Mouse (Mus musculus): Measurements from ENCODE around the gene Gm3045. TPM values are rescaled to one million over a fixed set of nuclear protein-coding genes. Genes with fewer than 3 reads are reported as not detected.

Gene Gm3045
- polyA plus RNA-seq (2021; fragmentation: Nextera tagmentation): not detected in 2 replicates
- long read RNA-seq, experiment 1: 0 reads
- long read RNA-seq, experiment 2: 0 reads

DNA sequence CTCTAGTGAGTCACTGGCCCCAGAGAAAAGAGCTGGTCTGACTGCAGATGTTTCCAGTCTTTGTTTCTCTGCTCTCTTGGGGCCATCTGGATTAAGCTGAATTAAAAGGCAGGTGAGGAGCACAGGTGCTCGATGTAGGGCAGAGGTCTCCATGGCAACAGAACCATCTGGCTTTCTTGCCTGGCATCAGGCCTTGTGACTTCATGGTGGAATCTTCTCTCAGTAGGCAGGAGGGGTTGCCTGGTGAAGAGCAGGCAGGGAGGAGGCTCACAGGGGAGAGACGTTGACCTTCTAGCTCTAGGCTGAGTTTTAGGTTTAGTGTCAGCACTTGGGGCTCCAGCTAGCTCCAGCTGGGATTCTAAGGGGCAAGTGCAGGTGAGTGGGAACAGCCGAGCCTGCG lies at the start of gene Gm3045:
Gm3045 (plus strand) TSS at position 230 of the 400 bp plus-strand sequence.

DNA sequence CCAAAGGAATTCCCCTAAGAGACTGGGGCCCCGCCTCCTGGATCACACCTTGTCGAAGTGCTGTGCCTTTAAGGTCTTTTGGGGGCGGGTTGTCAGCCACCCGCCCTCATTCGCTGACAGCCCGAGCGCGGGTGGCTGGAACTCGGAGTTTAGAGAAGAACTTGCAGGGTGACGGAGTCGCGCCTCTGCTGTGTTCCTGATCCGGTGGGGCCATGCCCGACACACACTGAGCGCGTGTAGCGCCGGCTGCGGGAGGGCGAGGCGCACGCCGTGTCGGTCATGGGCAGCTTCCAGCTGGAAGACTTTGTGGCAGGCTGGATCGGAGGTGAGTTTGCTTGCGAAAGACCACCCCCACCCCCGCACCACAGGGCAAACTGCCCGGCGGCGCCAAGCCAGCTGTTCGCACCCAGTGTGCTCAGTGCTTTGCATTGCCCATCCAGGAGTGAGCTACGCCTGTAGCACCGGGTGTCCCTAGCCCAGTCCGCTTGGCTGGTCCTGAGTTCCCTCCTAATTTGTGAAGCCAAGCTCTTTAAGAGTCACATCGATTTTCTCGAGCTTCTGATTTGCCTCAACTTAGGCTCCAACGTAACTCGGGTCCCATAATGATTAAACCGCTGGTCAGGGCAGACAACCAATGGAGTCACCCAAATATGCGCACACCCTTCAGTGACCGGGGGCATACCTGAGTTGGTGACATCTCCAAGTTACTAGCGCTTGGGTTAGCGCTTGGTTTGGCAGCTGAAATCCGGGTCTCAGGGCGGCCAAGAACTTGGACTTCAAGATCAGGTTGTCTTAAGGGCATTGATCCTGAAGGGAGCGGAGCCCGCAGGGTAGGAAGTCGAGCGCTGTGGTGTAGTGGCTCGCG lies 12.0 kb downstream of the Gm3045 start, which contains the start of gene Slc25a48:
Slc25a48 (plus strand) TSS at position 145 of the 865 bp plus-strand sequence.

DNA sequence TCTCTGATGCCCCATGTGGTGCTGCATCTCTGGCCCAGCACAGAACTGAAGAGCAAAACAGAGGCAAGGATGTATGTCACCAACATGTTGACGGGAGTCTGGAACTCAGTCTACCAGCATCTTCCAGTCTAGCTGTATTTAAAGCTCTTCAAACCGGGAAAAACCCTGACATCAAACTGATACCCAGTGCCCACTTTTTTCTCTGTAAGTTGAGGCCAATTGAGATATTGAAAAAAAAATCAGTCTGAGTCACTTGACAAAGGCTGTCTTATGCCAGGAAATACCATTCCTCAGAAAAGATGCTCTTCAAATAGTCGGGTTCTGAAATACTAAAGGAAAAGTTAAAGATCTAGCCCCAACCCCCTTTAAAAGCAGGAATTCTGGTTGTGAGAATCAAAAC lies 55.8 kb downstream of the Gm3045 start, which contains the start of gene Il9:
Il9 (minus strand) TSS at position 101 of the 400 bp plus-strand sequence.

Other genes starting within 250 kb of the Gm3045 start
- 0.99 and 1.1 TPM in 2 replicates for gene Tifab, start 247.7 kb upstream of the Gm3045 start, polyA plus RNA-seq (2021; fragmentation: Nextera tagmentation)
- gene Neurog1, start 174.4 kb upstream of the Gm3045 start, polyA plus RNA-seq (2021; fragmentation: Nextera tagmentation): 0.14 and 0.26 TPM in 2 replicates
- 39.9 and 43.9 TPM in 2 replicates for gene Cxcl14, start 130.0 kb upstream of the Gm3045 start, polyA plus RNA-seq (2021; fragmentation: Nextera tagmentation)
- gene Slc25a48, start 11.8 kb downstream of the Gm3045 start, polyA plus RNA-seq (2021; fragmentation: Nextera tagmentation): 0.05 and 0.11 TPM in 2 replicates
- not detected in 2 replicates for gene Il9, start 55.7 kb downstream of the Gm3045 start, polyA plus RNA-seq (2021; fragmentation: Nextera tagmentation)
- 4.7 and 5.1 TPM in 2 replicates for gene Fbxl21, start 95.9 kb downstream of the Gm3045 start, polyA plus RNA-seq (2021; fragmentation: Nextera tagmentation)
- gene Lect2, start 121.9 kb downstream of the Gm3045 start, polyA plus RNA-seq (2021; fragmentation: Nextera tagmentation): not detected in 2 replicates
- gene Tgfbi, start 182.9 kb downstream of the Gm3045 start, polyA plus RNA-seq (2021; fragmentation: Nextera tagmentation): 1.6 and 2.0 TPM in 2 replicates

Measured in layer of hippocampus, adult 6 months (tissue).